Mouse (Mus musculus) neural tube, embryonic 11.5 days (tissue): ENCODE results near the gene Hp. TPM values are rescaled to one million over a fixed set of nuclear protein-coding genes. Genes with fewer than 3 reads are reported as not detected.

Source experiments
- ATAC-seq: fragments of 200-750 bp; cut with Nextera tagmentation; 2 replicates; pipeline ENCODE4 v1.8.0; 2017; ENCODE audit warnings: moderate number of reproducible peaks, mild to moderate bottlenecking, moderate TSS enrichment, moderate library complexity; ENCODE audit not compliant: insufficient read depth, low FRiP score, low TSS enrichment
- DNase-seq: peaks from one replicate; pipeline ENCODE4 v3.0.0-alpha.2; 2015; ENCODE audit warnings: low spot score
- H3K27ac ChIP-seq: fragments of 300-500 bp; sonication (generic); 2 replicates; pipeline ENCODE4 v1.5.1; 2014; ENCODE audit warnings: low read depth, mild to moderate bottlenecking, low read length
- H3K27me3 ChIP-seq: fragments of 300-500 bp; sonication (generic); 2 replicates; pipeline ENCODE4 v1.6.1; 2014; ENCODE audit warnings: mild to moderate bottlenecking, low read length, mixed read lengths; ENCODE audit not compliant: control insufficient read depth, insufficient read depth
- H3K36me3 ChIP-seq: fragments of 300-500 bp; sonication (generic); 2 replicates; pipeline ENCODE4 v1.6.1; 2014; ENCODE audit warnings: mild to moderate bottlenecking, low read length, moderate library complexity, mixed read lengths; ENCODE audit not compliant: control insufficient read depth, insufficient read depth
- H3K4me1 ChIP-seq: fragments of 300-500 bp; sonication (generic); 2 replicates; pipeline ENCODE4 v1.6.1; 2014; ENCODE audit warnings: low read length, mixed read lengths; ENCODE audit not compliant: control insufficient read depth, insufficient read depth
- H3K4me2 ChIP-seq: fragments of 300-500 bp; sonication (generic); 2 replicates; pipeline ENCODE4 v1.6.1; 2014; ENCODE audit warnings: low read depth, mild to moderate bottlenecking, moderate library complexity
- H3K4me3 ChIP-seq: fragments of 300-500 bp; sonication (generic); 2 replicates; pipeline ENCODE4 v1.5.1; 2014; ENCODE audit warnings: low read depth, low read length
- H3K9ac ChIP-seq: fragments of 300-500 bp; sonication (generic); 2 replicates; pipeline ENCODE4 v1.6.1; 2014; ENCODE audit warnings: mild to moderate bottlenecking, low read length
- H3K9me3 ChIP-seq: fragments of 300-500 bp; sonication (generic); 2 replicates; pipeline ENCODE4 v1.6.1; 2016; ENCODE audit warnings: low read length; ENCODE audit not compliant: control insufficient read depth
- WGBS: fragments of 180-500 bp; shearing (Covaris S2); extraction: QIAGEN DNeasy Blood & Tissue Kit; methylation state at CpG from one replicate; pipeline ENCODE4 v1.1.7; 2014; 5-methylcytosine and 5-hydroxymethylcytosine counted together
- polyA plus RNA-seq: library from polyadenylated mRNA; unstranded; fragments of >200 nt; fragmentation: Nextera tagmentation; extraction: Ambion mirVana; gene quantifications from 2 replicates; pipeline ENCODE4 v1.2.1, GENCODE M21; 2014

Gene Hp
- polyA plus RNA-seq, 1 experiment from 2014 or later = 0.92 TPM

- WGBS = 81% methylated on average over 5 of the region's 5 CpGs
- no peaks in the 10 kb centered on the region for H3K4me1 ChIP-seq
- no peak for ATAC-seq
Observed at GRCm38 (mm10) chr8:109542165-109542564, 36.8 kb downstream of the Hp start.

GRCm38 (mm10) chr8:109536703-109537102 lies 42.3 kb downstream of the Hp start:
- Histone ChIP-seq H3K9ac (no peak overlapping the region), H3K4me1 (no peaks in the 10 kb centered on the region), H3K9me3 (no peaks in the 10 kb centered on the region), H3K4me3 (no peak overlapping the region), H3K27me3 (no peaks in the 10 kb centered on the region), H3K4me2 (no peak overlapping the region), H3K36me3 (no peaks in the 10 kb centered on the region), H3K27ac (no peak overlapping the region)
- WGBS = 6% methylated on average over 5 of the region's 5 CpGs
- peak; percentile 88 for DNase-seq
- no peak for ATAC-seq

More at GRCm38 (mm10) chr8:109542165-109542564, 36.8 kb downstream of the Hp start:
- no peak overlapping the region for H3K27ac ChIP-seq
- no peaks in the 10 kb centered on the region for H3K9me3 ChIP-seq
- no peaks in the 10 kb centered on the region for H3K27me3 ChIP-seq
- H3K9ac ChIP-seq = no peak overlapping the region
- H3K36me3 ChIP-seq = no peaks in the 10 kb centered on the region; the same call in 1 of the 2 replicates
- no peak for DNase-seq
- H3K4me2 ChIP-seq = no peak overlapping the region
- H3K4me3 ChIP-seq = no peak overlapping the region

- Histone ChIP-seq H3K27ac (no peak overlapping the region), H3K4me2 (no peak overlapping the region), H3K9me3 (no peaks in the 10 kb centered on the region), H3K36me3 (no peaks in the 10 kb centered on the region), H3K27me3 (no peaks in the 10 kb centered on the region), H3K4me1 (no peaks in the 10 kb centered on the region), H3K4me3 (no peak overlapping the region), H3K9ac (no peak overlapping the region)
- WGBS = 88% methylated on average over 19 of the region's 19 CpGs
- DNase-seq (peak; percentile 50), ATAC-seq (no peak)
Observed at GRCm38 (mm10) chr8:109535140-109535990, 43.6 kb downstream of the Hp start.

Other genes starting within 250 kb of the Hp start
- 1.1 and 2.1 TPM in 2 replicates for gene Pmfbp1, start 85.1 kb downstream of the Hp start, polyA plus RNA-seq
- gene Dhx38, start 13.3 kb downstream of the Hp start, polyA plus RNA-seq = 25.0 and 27.1 TPM in 2 replicates
- gene Txnl4b, start 13.3 kb downstream of the Hp start, polyA plus RNA-seq = 32.2 and 33.1 TPM in 2 replicates
- gene Dhodh, start 29.5 kb upstream of the Hp start, polyA plus RNA-seq = 40.1 and 45.9 TPM in 2 replicates
- gene Pkd1l3, start 35.3 kb upstream of the Hp start, polyA plus RNA-seq = 0.18 TPM in 1 of 2 replicates, not detected in the other
- 200 and 206 TPM in 2 replicates for gene Ist1, start 114.1 kb upstream of the Hp start, polyA plus RNA-seq
- 52.3 and 55.9 TPM in 2 replicates for gene Zfp821, start 126.4 kb upstream of the Hp start, polyA plus RNA-seq
- gene Atxn1l, start 158.6 kb upstream of the Hp start, polyA plus RNA-seq = 7.5 and 7.8 TPM in 2 replicates
- gene Ap1g1, start 199.4 kb upstream of the Hp start, polyA plus RNA-seq = 44.1 and 52.1 TPM in 2 replicates